Mouse (Mus musculus) embryonic facial prominence, embryonic 10.5 days (tissue): ENCODE measurements around the gene Nav1. TPM values are rescaled to one million over a fixed set of nuclear protein-coding genes. Genes with fewer than 3 reads are reported as not detected.
A peak's percentile ranks its signal among the peaks of the same experiment; 100 is the strongest.

Source experiments
- DNase-seq: peaks from one replicate; pipeline ENCODE4 v3.0.0-alpha.2; 2017; ENCODE audit warnings: low spot score
- H3K27ac ChIP-seq: fragments of 300-500 bp; sonication (generic); replicated peaks from 2 replicates; pipeline ENCODE4 v1.5.1; 2016; ENCODE audit warnings: mild to moderate bottlenecking
- H3K27me3 ChIP-seq: fragments of 300-500 bp; sonication (generic); replicated peaks from 2 replicates; pipeline ENCODE4 v1.6.1; 2016; ENCODE audit warnings: low read depth, mild to moderate bottlenecking; ENCODE audit not compliant: poor library complexity, severe bottlenecking
- H3K36me3 ChIP-seq: fragments of 300-500 bp; sonication (generic); replicated peaks from 2 replicates; pipeline ENCODE4 v1.6.1; 2016; ENCODE audit warnings: mild to moderate bottlenecking, moderate library complexity
- H3K4me1 ChIP-seq: fragments of 300-500 bp; sonication (generic); 2 replicates; pipeline ENCODE4 v1.6.1; 2016
- H3K4me3 ChIP-seq: fragments of 300-500 bp; sonication (generic); 2 replicates; pipeline ENCODE4 v1.5.1; 2016; ENCODE audit warnings: mild to moderate bottlenecking, moderate library complexity
- H3K9me3 ChIP-seq: fragments of 300-500 bp; sonication (generic); 2 replicates; pipeline ENCODE4 v1.6.1; 2016; ENCODE audit warnings: mild to moderate bottlenecking
- WGBS: fragments of 180-500 bp; shearing (Covaris S2); methylation state at CpG from one replicate; pipeline ENCODE4 v1.1.7; 2016; 5-methylcytosine and 5-hydroxymethylcytosine counted together
- polyA plus RNA-seq: library from polyadenylated mRNA; unstranded; fragments of >200 nt; fragmentation: Nextera tagmentation; extraction: Ambion mirVana; gene quantifications from 2 replicates; pipeline ENCODE4 v1.2.1, GENCODE M21; 2016

Gene Nav1
- polyA plus RNA-seq, 1 experiment from 2014 or later: 24.1 TPM

GRCm38 (mm10) chr1:135566611-135567010 lies 40.5 kb downstream of the Nav1 start:
- 83% methylated on average over 7 of the region's 7 CpGs for WGBS
- Histone ChIP-seq H3K36me3 (peaks cover 23% of the 10 kb centered on the region; the same call in 1 of the 2 replicates), H3K9me3 (no peaks in the 10 kb centered on the region), H3K27ac (no peak overlapping the region), H3K4me3 (no peak overlapping the region), H3K4me1 (peaks cover 71% of the 10 kb centered on the region), H3K27me3 (no peaks in the 10 kb centered on the region)
- DNase-seq: no peak

GRCm38 (mm10) chr1:135565775-135566174 lies 41.3 kb downstream of the Nav1 start:
- 84% methylated on average over 5 of the region's 5 CpGs for WGBS
- Histone ChIP-seq H3K9me3 (no peaks in the 10 kb centered on the region), H3K4me3 (no peak overlapping the region), H3K4me1 (peaks cover 80% of the 10 kb centered on the region), H3K27ac (peak overlapping the region; percentile 87; the same call in 1 of the 2 replicates), H3K27me3 (no peaks in the 10 kb centered on the region), H3K36me3 (peaks cover 15% of the 10 kb centered on the region; the same call in 1 of the 2 replicates)
- DNase-seq: no peak

GRCm38 (mm10) chr1:135564660-135565519 lies 42.2 kb downstream of the Nav1 start:
- WGBS: 38% methylated on average over 10 of the region's 10 CpGs
- H3K4me1 ChIP-seq: peaks cover 82% of the 10 kb centered on the region
- H3K4me3 ChIP-seq: peak overlapping the region; percentile 9; the same call in 1 of the 2 replicates
- H3K27me3 ChIP-seq: no peaks in the 10 kb centered on the region
- DNase-seq: no peak
- peak overlapping the region; percentile 87 for H3K27ac ChIP-seq
- H3K9me3 ChIP-seq: no peaks in the 10 kb centered on the region
- H3K36me3 ChIP-seq: peaks cover 15% of the 10 kb centered on the region; the same call in 1 of the 2 replicates

GRCm38 (mm10) chr1:135563781-135564414 lies 43.2 kb downstream of the Nav1 start:
- peak overlapping the region; percentile 87 for H3K27ac ChIP-seq
- H3K9me3 ChIP-seq: no peaks in the 10 kb centered on the region
- peak; percentile 77 for DNase-seq
- no peaks in the 10 kb centered on the region for H3K27me3 ChIP-seq
- H3K4me1 ChIP-seq: peaks cover 78% of the 10 kb centered on the region
- WGBS: 30% methylated on average over 9 of the region's 9 CpGs
- H3K36me3 ChIP-seq: peaks cover 15% of the 10 kb centered on the region; the same call in 1 of the 2 replicates
- H3K4me3 ChIP-seq: peak overlapping the region; percentile 36

GRCm38 (mm10) chr1:135562982-135563650 lies 44.0 kb downstream of the Nav1 start:
- Histone ChIP-seq H3K9me3 (no peaks in the 10 kb centered on the region), H3K4me1 (peaks cover 73% of the 10 kb centered on the region), H3K4me3 (no peak overlapping the region), H3K27me3 (no peaks in the 10 kb centered on the region), H3K27ac (peak overlapping the region; percentile 87), H3K36me3 (peaks cover 8% of the 10 kb centered on the region; the same call in 1 of the 2 replicates)
- WGBS: 57% methylated on average over 8 of the region's 8 CpGs
- no peak for DNase-seq

- Histone ChIP-seq H3K9me3 (no peaks in the 10 kb centered on the region), H3K36me3 (no peaks in the 10 kb centered on the region), H3K4me3 (no peak overlapping the region), H3K27me3 (no peaks in the 10 kb centered on the region), H3K4me1 (peaks cover 68% of the 10 kb centered on the region), H3K27ac (no peak overlapping the region)
- no peak for DNase-seq
- 20% methylated on average over 4 of the region's 4 CpGs for WGBS
Observed at GRCm38 (mm10) chr1:135562115-135562514, 45.0 kb downstream of the Nav1 start.

- H3K4me3 ChIP-seq: no peak overlapping the region
- H3K4me1 ChIP-seq: peaks cover 66% of the 10 kb centered on the region
- WGBS: 29% methylated on average over 6 of the region's 6 CpGs
- H3K27me3 ChIP-seq: no peaks in the 10 kb centered on the region
- H3K27ac ChIP-seq: no peak overlapping the region
- no peaks in the 10 kb centered on the region for H3K36me3 ChIP-seq
- DNase-seq: no peak
- H3K9me3 ChIP-seq: no peaks in the 10 kb centered on the region
Observed at GRCm38 (mm10) chr1:135561282-135561681, 45.8 kb downstream of the Nav1 start.

- H3K27ac ChIP-seq: no peak overlapping the region
- 0 out of 2 replicates have a peak, but pooled peaks cover 5% of the 10 kb centered on the region for H3K27me3 ChIP-seq
- H3K4me3 ChIP-seq: no peak overlapping the region
- H3K36me3 ChIP-seq: no peaks in the 10 kb centered on the region
- 62% methylated on average over 6 of the region's 6 CpGs for WGBS
- peaks cover 66% of the 10 kb centered on the region for H3K4me1 ChIP-seq
- no peak for DNase-seq
- no peaks in the 10 kb centered on the region for H3K9me3 ChIP-seq
Observed at GRCm38 (mm10) chr1:135557976-135558375, 49.1 kb downstream of the Nav1 start.

GRCm38 (mm10) chr1:135555885-135556284 lies 51.2 kb downstream of the Nav1 start:
- no peak for DNase-seq
- Histone ChIP-seq H3K27ac (no peak overlapping the region), H3K4me1 (peaks cover 58% of the 10 kb centered on the region), H3K27me3 (0 out of 2 replicates have a peak, but pooled peaks cover 5% of the 10 kb centered on the region), H3K36me3 (no peaks in the 10 kb centered on the region), H3K4me3 (no peak overlapping the region), H3K9me3 (no peaks in the 10 kb centered on the region)
- 86% methylated on average over 8 of the region's 8 CpGs for WGBS

GRCm38 (mm10) chr1:135554632-135555260 lies 52.3 kb downstream of the Nav1 start:
- WGBS: 23% methylated on average over 17 of the region's 17 CpGs
- no peaks in the 10 kb centered on the region for H3K36me3 ChIP-seq

GRCm38 (mm10) chr1:135553615-135554014 lies 53.5 kb downstream of the Nav1 start:
- no peak for DNase-seq
- Histone ChIP-seq H3K27me3 (0 out of 2 replicates have a peak, but pooled peaks cover 5% of the 10 kb centered on the region), H3K9me3 (no peaks in the 10 kb centered on the region), H3K27ac (peak overlapping the region; percentile 12), H3K4me1 (peaks cover 69% of the 10 kb centered on the region), H3K36me3 (no peaks in the 10 kb centered on the region), H3K4me3 (no peak overlapping the region)
- 45% methylated on average over 4 of the region's 4 CpGs for WGBS

More at GRCm38 (mm10) chr1:135554632-135555260, 52.3 kb downstream of the Nav1 start:
- peak; percentile 52 for DNase-seq
- peak overlapping the region; percentile 64; the same call in 1 of the 2 replicates for H3K27ac ChIP-seq
- H3K9me3 ChIP-seq: no peaks in the 10 kb centered on the region
- H3K4me3 ChIP-seq: no peak overlapping the region
- 0 out of 2 replicates have a peak, but pooled peaks cover 5% of the 10 kb centered on the region for H3K27me3 ChIP-seq
- peaks cover 58% of the 10 kb centered on the region for H3K4me1 ChIP-seq

- 48% methylated on average over 4 of the region's 4 CpGs for WGBS
- peaks cover 72% of the 10 kb centered on the region for H3K4me1 ChIP-seq
- H3K36me3 ChIP-seq: no peaks in the 10 kb centered on the region
- no peak overlapping the region for H3K4me3 ChIP-seq
- DNase-seq: no peak
- H3K9me3 ChIP-seq: no peaks in the 10 kb centered on the region
- H3K27me3 ChIP-seq: 0 out of 2 replicates have a peak, but pooled peaks cover 5% of the 10 kb centered on the region
- 0 out of 2 replicates have a peak overlapping the region, but pooled peaks have one; percentile 12 for H3K27ac ChIP-seq
Observed at GRCm38 (mm10) chr1:135553154-135553553, 53.9 kb downstream of the Nav1 start.
